Mouse (Mus musculus): ENCODE results near the gene Pde4dip. TPM values are rescaled to one million over a fixed set of nuclear protein-coding genes. Genes with fewer than 3 reads are reported as not detected.

Pde4dip gene
- 34.9 and 43.7 TPM in 2 replicates for polyA plus RNA-seq (2021; fragmentation: Nextera tagmentation)
- long read RNA-seq, experiment 1, full-length matches to known transcripts: 30 of 198 reads
- long read RNA-seq, experiment 1, partial matches to known transcripts: 91 of 198 reads
- long read RNA-seq, experiment 1, other reads (novel, unspliced or antisense): 77 of 198 reads
- long read RNA-seq, experiment 2, full-length matches to known transcripts: 2 of 73 reads
- long read RNA-seq, experiment 2, partial matches to known transcripts: 42 of 73 reads
- long read RNA-seq, experiment 2, other reads (novel, unspliced or antisense): 29 of 73 reads

DNA sequence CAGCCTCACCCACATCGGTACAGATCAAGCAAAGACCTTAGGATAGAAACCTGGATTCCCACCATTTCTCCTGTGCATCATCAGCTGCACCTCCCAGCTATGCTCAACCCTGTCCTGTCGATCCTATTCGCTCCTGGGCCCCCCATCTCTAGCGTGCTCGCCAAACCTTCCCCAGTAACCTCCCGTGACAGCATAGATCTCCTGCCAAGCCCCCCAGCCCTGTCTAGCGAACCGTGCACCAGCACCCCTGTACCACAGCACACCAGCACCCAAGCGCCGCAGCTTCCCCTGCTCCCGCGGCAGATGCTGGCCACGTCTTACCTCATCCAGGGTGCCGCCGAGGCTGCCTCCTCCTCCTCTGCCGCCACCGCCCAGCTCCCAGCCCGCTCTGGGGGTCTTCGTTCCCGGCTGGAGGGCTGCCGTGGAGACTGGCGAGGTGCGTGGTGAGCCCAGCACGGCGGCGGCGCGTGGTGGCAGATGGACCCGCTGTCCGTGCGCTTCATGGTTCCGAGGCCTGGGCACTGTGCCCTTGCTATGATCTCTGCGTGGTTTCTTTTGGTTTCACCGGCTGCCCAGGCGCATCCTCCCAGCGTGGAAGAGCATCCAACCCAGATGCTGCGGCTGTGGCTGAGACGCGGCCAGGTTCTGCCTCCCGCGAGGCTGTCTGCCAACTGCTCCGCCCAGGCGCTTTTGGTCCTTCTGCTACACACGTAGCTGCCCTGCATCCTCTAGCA is at the start of gene Pde4dip:
TSS of gene Pde4dip (minus strand) at position 540 of the 734 bp plus-strand sequence.

DNA sequence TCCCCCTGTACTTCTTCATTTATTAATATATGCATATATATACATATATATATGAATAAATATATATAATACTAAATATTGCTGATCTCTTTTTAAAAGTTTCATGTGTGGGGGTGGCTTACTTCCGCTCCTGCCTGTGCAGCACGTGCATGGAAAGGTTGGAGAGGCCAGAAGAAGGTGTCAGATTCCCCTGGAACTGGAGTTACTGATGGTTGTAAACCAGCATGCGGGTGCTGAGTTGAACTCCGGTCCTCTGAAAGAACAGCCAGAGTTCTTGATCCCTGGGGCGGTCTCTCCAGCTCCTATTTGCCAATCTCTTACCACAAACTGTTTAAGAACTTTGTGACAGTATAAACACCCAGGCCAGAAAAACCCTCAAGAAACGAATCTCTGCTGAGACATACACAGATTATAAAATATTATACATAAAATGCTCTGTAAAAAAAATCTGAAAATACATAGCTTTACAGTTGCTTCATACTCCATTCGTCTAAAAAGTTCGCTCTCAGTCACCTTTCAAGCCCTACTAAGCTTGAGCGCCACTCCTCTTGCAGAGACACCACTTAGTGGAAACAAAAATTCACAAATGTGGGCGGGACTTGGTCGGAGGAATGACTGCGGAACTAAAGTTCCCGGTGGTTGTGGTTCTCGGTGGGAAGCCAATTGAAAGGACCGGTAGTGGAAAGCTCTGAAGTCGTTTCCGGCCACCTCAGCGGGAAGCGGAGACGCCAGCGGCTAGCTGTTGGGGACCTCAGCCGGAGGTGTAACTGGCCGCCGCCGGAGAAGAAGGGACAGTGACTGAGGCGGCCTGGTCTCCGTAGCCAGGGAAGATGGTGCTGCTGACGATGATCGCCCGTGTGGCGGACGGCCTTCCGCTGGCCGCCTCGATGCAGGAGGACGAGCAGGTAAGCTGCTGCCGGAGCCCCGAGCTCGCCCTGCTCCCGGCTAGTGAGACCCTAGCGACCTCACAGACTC is 12.3 kb upstream of the Pde4dip start, which contains the start of gene Sec22b:
TSS of gene Sec22b (plus strand) at position 675 of the 975 bp plus-strand sequence.

DNA sequence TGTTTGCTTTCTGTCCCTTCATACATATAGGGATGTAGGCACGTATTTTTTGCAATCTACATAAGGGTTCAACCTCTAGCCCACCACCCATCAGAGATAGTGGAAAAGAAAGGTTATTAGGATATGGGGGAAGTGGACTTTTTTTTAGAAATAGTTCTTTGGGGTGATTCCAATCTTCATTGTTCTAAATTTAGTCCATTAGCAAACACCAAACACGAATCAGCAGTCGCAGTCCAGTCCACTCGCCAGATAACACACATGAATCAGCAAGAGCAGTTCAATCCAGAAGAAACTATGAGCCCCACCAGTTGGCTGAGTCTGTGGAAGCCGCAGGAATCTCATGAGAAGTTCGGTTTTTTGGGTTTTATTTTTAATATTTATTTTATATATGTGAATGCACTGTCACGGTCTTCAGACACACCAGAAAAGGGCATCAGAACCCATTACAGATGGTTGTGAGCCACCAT is 213.8 kb downstream of the Pde4dip start, which contains the start of gene Gm17651:
TSS of gene Gm17651 (minus strand) at position 51 of the 467 bp plus-strand sequence.

DNA sequence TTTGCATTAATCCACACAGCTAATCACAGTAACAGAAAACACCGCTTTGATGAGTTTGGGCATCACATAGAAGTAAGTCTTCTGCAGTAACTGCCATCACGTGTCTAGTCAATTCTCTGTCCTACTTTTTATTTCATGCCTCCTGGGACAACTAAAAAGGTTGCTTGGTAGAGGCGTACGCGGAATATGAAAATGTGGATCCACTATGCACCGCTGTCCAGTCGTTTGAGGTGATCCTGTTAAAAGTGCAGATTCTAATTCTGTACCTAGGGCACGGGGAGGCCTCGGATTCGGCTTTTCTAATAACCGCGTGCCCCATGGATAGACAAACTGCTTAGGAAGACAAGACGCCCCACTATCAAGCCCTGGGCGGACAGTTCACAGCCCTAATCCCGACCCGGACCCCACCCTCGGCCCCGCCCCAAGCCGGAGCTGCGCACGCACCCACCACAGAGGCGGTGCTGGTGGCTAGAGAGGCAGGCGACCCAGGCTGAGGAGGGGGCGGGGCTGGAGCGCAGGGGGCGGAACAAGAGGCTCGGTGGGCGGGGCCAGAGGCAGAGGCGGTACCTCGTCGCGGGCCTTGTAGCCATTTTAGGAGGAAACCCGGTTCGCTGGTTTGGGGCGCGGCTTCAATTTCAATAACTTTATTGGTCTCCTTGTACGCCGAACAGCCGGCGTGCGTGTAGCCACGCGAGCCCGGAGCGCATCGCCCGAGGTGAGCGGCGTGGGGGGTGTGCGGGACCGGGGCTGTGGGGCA is 230.7 kb downstream of the Pde4dip start, which contains the start of gene Prkab2:
TSS of gene Prkab2 (plus strand) at position 539 of the 757 bp plus-strand sequence.

Other genes starting within 250 kb of the Pde4dip start
- gene Prkab2, start 230.5 kb downstream of the Pde4dip start, polyA plus RNA-seq (2021; fragmentation: Nextera tagmentation): 6.8 and 7.0 TPM in 2 replicates
- gene Gm17651, start 214.0 kb downstream of the Pde4dip start, polyA plus RNA-seq (2021; fragmentation: Nextera tagmentation): not detected in 2 replicates
- gene Sec22b, start 12.5 kb upstream of the Pde4dip start, polyA plus RNA-seq (2021; fragmentation: Nextera tagmentation): 62.3 and 73.4 TPM in 2 replicates
- gene Notch2, start 124.8 kb upstream of the Pde4dip start, polyA plus RNA-seq (2021; fragmentation: Nextera tagmentation): 5.1 and 5.8 TPM in 2 replicates

Measured in left cerebral cortex, adult 6 months (tissue).